Mouse (Mus musculus) spleen, postnatal 14 days (tissue): ENCODE measurements around the gene Atp2b2.
A peak's percentile ranks its signal among the peaks of the same experiment; 100 is the strongest.

Source experiments
- DNase-seq, 2 experiments: peaks; one replicate each; pipeline ENCODE4 v3.0.0; 2021 to 2022; ENCODE audit warnings: low spot score in 2 of 2

The Atp2b2 gene

GRCm38 (mm10) chr6:113858317-113858716 lies 184.1 kb downstream of the Atp2b2 start:
- no peak for DNase-seq

DNA sequence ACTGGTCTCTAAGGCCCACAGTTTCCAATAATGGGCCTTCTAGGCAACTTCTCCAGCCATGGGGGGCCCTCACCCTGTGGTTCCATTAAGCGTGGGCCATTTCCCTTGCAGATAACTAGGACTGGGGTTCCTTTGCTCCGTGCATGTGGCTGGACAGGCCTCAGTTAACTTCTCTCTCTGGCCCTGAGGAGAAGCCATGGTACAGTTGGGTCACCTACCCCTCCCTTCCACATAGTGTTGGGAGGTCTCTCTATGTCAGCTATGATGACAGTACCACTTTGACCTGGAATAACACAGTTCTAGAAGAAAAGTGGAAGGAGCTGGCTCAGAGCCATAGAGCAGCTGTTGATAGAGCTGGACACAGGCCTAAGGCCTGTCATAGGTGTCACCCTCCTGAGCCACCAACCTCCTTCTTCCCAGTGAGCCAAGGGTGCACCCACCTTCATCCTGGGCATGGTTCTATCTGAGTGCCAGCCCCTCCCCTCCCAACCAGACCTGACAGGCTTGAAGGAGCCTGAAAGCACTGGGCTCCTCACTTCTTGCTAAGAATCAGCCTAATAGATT lies 185.0 kb downstream of the Atp2b2 start:
- no peak for DNase-seq

- no peak for DNase-seq
These were observed 185.6 kb downstream of the Atp2b2 start for GRCm38 (mm10) chr6:113856790-113857189.

DNA sequence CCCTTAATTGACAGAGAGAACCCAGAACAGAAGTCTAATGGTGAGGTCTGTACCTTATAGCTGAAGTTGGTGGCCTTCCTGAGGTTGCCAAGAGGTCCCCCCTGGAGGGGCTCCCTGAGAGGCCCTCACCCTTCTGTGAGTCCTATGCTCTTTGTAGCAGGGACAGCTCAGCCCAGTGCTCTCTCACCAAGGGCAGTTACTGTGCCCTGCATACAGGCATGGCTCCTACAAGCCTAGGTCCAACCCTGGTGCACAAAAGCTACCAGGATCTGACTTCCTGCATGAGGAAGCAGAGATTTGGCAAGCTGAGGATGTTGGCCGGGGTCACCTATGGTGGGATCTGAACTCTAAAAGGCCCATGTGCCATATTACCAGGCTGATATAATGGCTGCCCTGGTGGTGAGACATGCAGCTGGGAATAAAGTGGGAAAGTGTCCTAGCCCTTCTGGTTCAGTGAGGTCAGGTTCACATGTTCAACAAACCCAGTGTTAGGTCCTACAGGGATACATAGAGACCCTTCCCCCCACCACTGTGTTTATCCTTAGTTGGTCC lies 186.2 kb downstream of the Atp2b2 start:
- no peak for DNase-seq

- DNase-seq: no peak
These were observed 186.8 kb downstream of the Atp2b2 start for GRCm38 (mm10) chr6:113855581-113855980.

DNA sequence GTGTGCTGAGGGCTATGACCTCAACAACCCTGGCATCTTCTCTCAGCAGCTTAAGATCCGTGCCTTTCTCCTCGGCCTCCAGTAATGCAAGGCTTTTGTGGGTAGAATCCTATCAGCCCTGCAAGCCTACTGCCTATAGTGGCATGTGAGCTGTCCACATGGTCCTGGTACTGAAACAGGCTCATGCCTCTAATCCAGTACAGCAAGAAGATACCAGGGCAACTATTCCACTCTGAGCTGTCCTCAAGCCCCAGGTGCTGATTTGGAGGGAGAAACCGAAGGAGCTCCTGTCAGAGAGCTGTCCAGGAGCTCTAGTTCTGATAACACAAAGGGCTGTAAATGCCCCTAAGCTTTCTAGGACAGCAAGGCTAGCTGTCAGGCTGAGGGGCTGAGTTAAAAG lies 190.1 kb downstream of the Atp2b2 start:
- peak in 1 of 2 experiments; percentile 10 for DNase-seq

- no peak for DNase-seq
These were observed 192.6 kb downstream of the Atp2b2 start for GRCm38 (mm10) chr6:113849819-113850218.

- no peak for DNase-seq
These were observed 193.8 kb downstream of the Atp2b2 start for GRCm38 (mm10) chr6:113848655-113849054.

GRCm38 (mm10) chr6:113847092-113847491 lies 195.3 kb downstream of the Atp2b2 start:
- DNase-seq: no peak

DNA sequence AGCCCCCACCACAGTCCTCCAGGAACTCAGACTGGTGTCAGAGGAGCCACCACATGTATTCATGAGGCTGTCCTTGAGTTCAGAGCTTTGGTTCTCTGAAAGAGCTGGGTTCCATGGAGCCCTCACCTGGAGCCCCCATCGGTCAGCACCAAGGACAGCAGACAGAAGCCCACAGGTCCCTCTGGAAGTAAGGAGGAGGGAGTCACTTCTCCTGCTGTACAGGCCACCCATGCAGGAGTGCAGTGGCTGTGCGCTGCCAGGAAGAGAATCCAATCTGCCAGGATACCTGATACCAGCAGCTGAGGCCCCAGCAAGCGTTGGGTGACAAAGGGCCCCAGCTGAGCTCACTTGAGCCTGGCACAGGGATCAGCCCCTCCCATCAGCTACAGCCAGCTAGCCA lies 199.2 kb downstream of the Atp2b2 start:
- DNase-seq: no peak

- DNase-seq: no peak
These were observed 203.9 kb downstream of the Atp2b2 start for GRCm38 (mm10) chr6:113838493-113838892.

- no peak for DNase-seq
These were observed 204.7 kb downstream of the Atp2b2 start for GRCm38 (mm10) chr6:113837740-113838139.

- no peak for DNase-seq
These were observed 205.9 kb downstream of the Atp2b2 start for GRCm38 (mm10) chr6:113836545-113836944.

DNA sequence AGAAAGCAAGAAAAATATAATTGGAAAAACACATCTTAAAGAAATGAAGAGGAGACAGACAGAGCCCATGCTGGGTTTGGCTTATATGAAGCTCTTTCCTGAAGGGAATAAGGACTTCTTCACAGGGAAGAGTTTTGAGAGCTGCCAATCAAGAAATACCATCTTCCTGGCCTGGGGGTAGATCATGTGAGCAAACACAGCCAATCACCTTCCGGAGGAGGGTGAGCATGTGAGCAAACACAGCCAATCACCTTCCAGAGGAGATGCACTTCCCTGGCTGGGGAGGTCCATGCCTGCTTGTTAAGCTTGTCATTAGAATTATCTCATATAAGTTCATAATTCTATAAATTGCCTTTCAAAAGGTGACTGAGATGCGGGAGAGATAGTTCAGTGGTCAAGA lies 211.9 kb downstream of the Atp2b2 start:
- DNase-seq: no peak

GRCm38 (mm10) chr6:113827309-113827708 lies 215.1 kb downstream of the Atp2b2 start:
- DNase-seq: no peak

GRCm38 (mm10) chr6:113822417-113822816 lies 220.0 kb downstream of the Atp2b2 start:
- peak in 1 of 2 experiments; percentile 11 for DNase-seq

GRCm38 (mm10) chr6:113816690-113817089 lies 225.7 kb downstream of the Atp2b2 start:
- no peak for DNase-seq

DNA sequence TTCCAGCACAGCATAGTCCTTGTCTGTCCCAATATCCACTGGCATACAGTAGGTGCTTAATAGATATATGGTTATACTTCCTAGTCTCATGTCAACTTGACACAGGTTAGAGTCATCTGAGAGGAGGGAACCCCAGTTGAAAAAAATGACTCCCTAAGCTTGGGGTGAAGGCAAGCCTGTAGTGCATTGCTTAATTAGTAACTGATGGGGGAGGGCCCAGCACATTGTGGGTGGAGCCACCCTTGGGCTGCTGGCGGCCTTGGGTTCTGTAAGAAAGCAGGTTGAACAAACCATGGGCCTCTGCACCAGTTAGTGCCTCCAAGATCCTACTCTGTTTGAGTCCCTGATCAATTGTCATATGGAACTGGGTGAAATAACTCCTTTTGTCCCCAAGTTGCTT lies 231.0 kb downstream of the Atp2b2 start:
- DNase-seq: no peak

DNA sequence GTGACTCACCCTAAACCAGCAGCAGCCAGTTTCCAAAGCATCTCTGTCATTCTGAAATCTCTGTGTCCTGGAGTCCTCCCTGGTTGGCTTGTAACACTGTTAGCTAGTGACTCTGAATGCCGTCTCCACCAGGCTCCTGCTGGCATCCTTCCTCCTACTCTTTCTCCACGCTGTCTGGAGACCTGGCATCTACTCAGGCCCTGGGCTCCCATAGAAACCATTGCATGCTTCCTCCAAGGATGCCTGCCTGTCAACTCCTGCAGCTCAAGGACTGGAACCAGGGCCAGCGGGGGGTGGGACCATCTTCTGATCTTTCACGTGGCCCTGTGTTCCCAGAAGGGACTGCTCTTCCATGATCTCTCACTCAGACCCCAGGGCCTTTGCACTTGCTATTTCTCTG lies 231.7 kb downstream of the Atp2b2 start:
- no peak for DNase-seq

GRCm38 (mm10) chr6:113806241-113806640 lies 236.2 kb downstream of the Atp2b2 start:
- no peak for DNase-seq

DNA sequence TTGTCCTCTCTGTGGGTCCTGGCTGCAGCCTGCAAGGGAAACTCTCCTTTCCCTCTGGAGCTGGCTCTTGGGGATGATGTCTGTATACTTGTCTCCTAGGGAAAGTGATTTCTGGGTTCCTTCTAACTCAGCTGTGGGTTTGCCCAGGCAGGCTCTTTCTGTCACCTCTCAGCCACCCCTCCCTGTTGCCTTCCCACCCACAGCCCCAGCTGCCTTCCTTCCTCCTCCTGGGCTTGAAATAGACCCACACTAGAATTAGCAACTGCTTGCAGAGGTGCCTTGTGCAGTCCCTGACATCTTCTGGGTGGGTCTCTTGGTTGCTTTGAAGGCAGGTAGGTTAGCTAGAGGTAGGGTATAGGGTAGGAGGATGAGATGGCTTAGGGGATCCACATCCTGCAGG lies 241.2 kb downstream of the Atp2b2 start:
- no peak for DNase-seq

GRCm38 (mm10) chr6:113799915-113800314 lies 242.5 kb downstream of the Atp2b2 start:
- DNase-seq: no peak

DNA sequence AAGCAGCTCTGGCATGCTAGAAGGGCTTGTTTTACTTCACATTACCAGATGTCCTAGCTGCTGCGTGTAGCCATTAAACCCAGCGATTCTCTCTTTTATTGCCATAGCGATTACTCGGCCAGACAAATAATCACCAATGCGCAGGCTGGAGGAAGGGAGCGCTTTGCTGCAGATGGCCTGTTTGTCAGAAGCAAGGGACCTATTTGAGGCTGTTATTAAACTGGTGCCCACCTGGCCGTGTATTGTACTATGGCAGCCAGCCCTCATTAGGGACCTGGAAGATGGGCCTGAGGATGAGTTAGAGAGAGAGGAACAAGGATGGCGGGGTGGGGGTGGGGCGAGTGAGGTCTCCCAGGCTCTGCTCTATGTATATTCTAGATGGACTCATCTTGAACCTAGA lies 243.1 kb downstream of the Atp2b2 start:
- DNase-seq: no peak

DNA sequence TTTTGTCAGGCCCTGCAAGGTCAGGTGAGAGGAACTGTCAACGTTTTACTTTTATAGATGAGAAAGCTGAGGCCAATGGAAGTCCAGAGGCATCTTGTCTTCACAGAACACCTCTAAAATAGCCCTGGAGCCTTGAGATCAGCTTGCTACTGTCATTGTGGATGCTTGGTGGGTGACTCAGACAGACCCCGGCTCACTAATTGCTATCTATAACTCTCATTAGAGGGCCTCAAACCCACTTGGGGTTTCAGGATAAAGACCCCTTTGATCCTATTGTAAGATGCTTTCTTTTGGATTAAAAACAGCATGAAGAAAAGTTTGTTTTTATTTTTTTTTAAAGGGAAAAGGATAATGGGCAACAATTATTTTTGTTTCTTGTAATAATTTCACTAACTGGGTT lies 243.5 kb downstream of the Atp2b2 start:
- no peak for DNase-seq
